Mouse (Mus musculus) liver, embryonic 16.5 days (tissue): ENCODE measurements around the gene Ffar3. TPM values are rescaled to one million over a fixed set of nuclear protein-coding genes. Genes with fewer than 3 reads are reported as not detected.

ENCODE experiments used
- ATAC-seq: fragments of 200-750 bp; cut with Nextera tagmentation; 2 replicates; pipeline ENCODE4 v1.8.0; 2017; ENCODE audit warnings: low read depth, mild to moderate bottlenecking, moderate number of reproducible peaks, moderate library complexity
- H3K27ac ChIP-seq: fragments of 300-500 bp; sonication (generic); 2 replicates; pipeline ENCODE4 v1.5.1; 2014; ENCODE audit warnings: mild to moderate bottlenecking, low read length
- H3K27me3 ChIP-seq: fragments of 300-500 bp; sonication (generic); 2 replicates; pipeline ENCODE4 v1.6.1; 2014; ENCODE audit warnings: low read depth, low read length, mixed read lengths; ENCODE audit not compliant: control insufficient read depth, insufficient read depth
- H3K36me3 ChIP-seq: fragments of 300-500 bp; sonication (generic); 2 replicates; pipeline ENCODE4 v1.6.1; 2014; ENCODE audit warnings: mild to moderate bottlenecking; ENCODE audit not compliant: control insufficient read depth, insufficient read depth
- H3K4me1 ChIP-seq: fragments of 300-500 bp; sonication (generic); 2 replicates; pipeline ENCODE4 v1.6.1; 2014; ENCODE audit warnings: low read depth, low read length, mixed read lengths; ENCODE audit not compliant: control insufficient read depth
- H3K4me2 ChIP-seq: fragments of 300-500 bp; sonication (generic); 2 replicates; pipeline ENCODE4 v1.6.1; 2014; ENCODE audit warnings: low read depth, low read length, mixed read lengths
- H3K4me3 ChIP-seq: fragments of 300-500 bp; sonication (generic); 2 replicates; pipeline ENCODE4 v1.5.1; 2014; ENCODE audit warnings: low read depth, mild to moderate bottlenecking, low read length
- H3K9ac ChIP-seq: fragments of 300-500 bp; sonication (generic); 2 replicates; pipeline ENCODE4 v1.6.1; 2014; ENCODE audit warnings: low read depth, low read length
- H3K9me3 ChIP-seq: fragments of 300-500 bp; sonication (generic); replicated peaks from 2 replicates; pipeline ENCODE4 v1.6.1; 2016; ENCODE audit warnings: low read length; ENCODE audit not compliant: control insufficient read depth
- WGBS: fragments of 180-500 bp; shearing (Covaris S2); extraction: QIAGEN DNeasy Blood & Tissue Kit; methylation state at CpG from one replicate; pipeline ENCODE4 v1.1.7; 2014; ENCODE audit not compliant: insufficient replicate concordance; 5-methylcytosine and 5-hydroxymethylcytosine counted together
- polyA plus RNA-seq: library from polyadenylated mRNA; unstranded; fragments of >200 nt; fragmentation: Nextera tagmentation; extraction: Ambion mirVana; gene quantifications from 2 replicates; pipeline ENCODE4 v1.2.1, GENCODE M21; 2015

The Ffar3 gene
- polyA plus RNA-seq, 1 experiment from 2014 or later = not detected

GRCm38 (mm10) chr7:30857746-30858145 is 1.8 kb upstream of the Ffar3 start:
- no peak overlapping the region for H3K4me3 ChIP-seq
- H3K4me2 ChIP-seq = no peak overlapping the region
- H3K9ac ChIP-seq = no peak overlapping the region
- no peak for ATAC-seq
- H3K9me3 ChIP-seq = no peaks in the 10 kb centered on the region
- WGBS = 67% methylated on average over 1 of the region's 1 CpGs
- no peak overlapping the region for H3K27ac ChIP-seq
- H3K27me3 ChIP-seq = no peaks in the 10 kb centered on the region
- no peaks in the 10 kb centered on the region for H3K36me3 ChIP-seq
- H3K4me1 ChIP-seq = no peaks in the 10 kb centered on the region

- H3K36me3 ChIP-seq = no peaks in the 10 kb centered on the region
- H3K4me3 ChIP-seq = no peak overlapping the region
- H3K27ac ChIP-seq = no peak overlapping the region
- 63% methylated on average over 1 of the region's 1 CpGs for WGBS
- H3K27me3 ChIP-seq = no peaks in the 10 kb centered on the region
- H3K4me1 ChIP-seq = no peaks in the 10 kb centered on the region
- no peak overlapping the region for H3K4me2 ChIP-seq
- H3K9ac ChIP-seq = no peak overlapping the region
- ATAC-seq = no peak
- H3K9me3 ChIP-seq = no peaks in the 10 kb centered on the region
Observed at GRCm38 (mm10) chr7:30851421-30851820, 4.6 kb downstream of the Ffar3 start.

GRCm38 (mm10) chr7:30847934-30848333 is 8.0 kb downstream of the Ffar3 start:
- ATAC-seq = no peak
- 67% methylated on average over 6 of the region's 6 CpGs for WGBS
- no peak overlapping the region for H3K27ac ChIP-seq

GRCm38 (mm10) chr7:30847386-30847785 is 8.6 kb downstream of the Ffar3 start:
- Histone ChIP-seq H3K9ac (no peak overlapping the region), H3K4me3 (no peak overlapping the region), H3K36me3 (no peaks in the 10 kb centered on the region), H3K4me1 (peaks cover 2% of the 10 kb centered on the region; the same call in 1 of the 2 replicates), H3K27ac (no peak overlapping the region), H3K4me2 (no peak overlapping the region), H3K9me3 (no peaks in the 10 kb centered on the region), H3K27me3 (no peaks in the 10 kb centered on the region)
- 63% methylated on average over 5 of the region's 5 CpGs for WGBS
- ATAC-seq = no peak

More at GRCm38 (mm10) chr7:30847934-30848333, 8.0 kb downstream of the Ffar3 start:
- Histone ChIP-seq H3K36me3 (no peaks in the 10 kb centered on the region), H3K4me2 (no peak overlapping the region), H3K4me3 (no peak overlapping the region), H3K9ac (no peak overlapping the region), H3K27me3 (no peaks in the 10 kb centered on the region), H3K9me3 (no peaks in the 10 kb centered on the region), H3K4me1 (peaks cover 2% of the 10 kb centered on the region; the same call in 1 of the 2 replicates)

- no peak for ATAC-seq
- Histone ChIP-seq H3K9me3 (no peaks in the 10 kb centered on the region), H3K27me3 (no peaks in the 10 kb centered on the region), H3K27ac (no peak overlapping the region), H3K4me2 (no peak overlapping the region), H3K36me3 (no peaks in the 10 kb centered on the region), H3K9ac (no peak overlapping the region), H3K4me1 (peaks cover 6% of the 10 kb centered on the region), H3K4me3 (no peak overlapping the region)
- 42% methylated on average over 2 of the region's 2 CpGs for WGBS
Observed at GRCm38 (mm10) chr7:30846505-30847053, 9.4 kb downstream of the Ffar3 start.

- no peak overlapping the region for H3K27ac ChIP-seq
- H3K9ac ChIP-seq = no peak overlapping the region
- 47% methylated on average over 7 of the region's 7 CpGs for WGBS
- no peak overlapping the region for H3K4me2 ChIP-seq
- H3K36me3 ChIP-seq = no peaks in the 10 kb centered on the region
- ATAC-seq = no peak
- H3K27me3 ChIP-seq = no peaks in the 10 kb centered on the region
- no peak overlapping the region for H3K4me3 ChIP-seq
- peaks cover 6% of the 10 kb centered on the region for H3K4me1 ChIP-seq
- H3K9me3 ChIP-seq = no peaks in the 10 kb centered on the region
Observed at GRCm38 (mm10) chr7:30844676-30845297, 11.2 kb downstream of the Ffar3 start.

- WGBS = 22% methylated on average over 5 of the region's 5 CpGs
- no peak for ATAC-seq
- Histone ChIP-seq H3K9ac (no peak overlapping the region), H3K9me3 (no peaks in the 10 kb centered on the region), H3K4me2 (no peak overlapping the region), H3K36me3 (no peaks in the 10 kb centered on the region), H3K27ac (no peak overlapping the region; the same call in 1 of the 2 replicates), H3K27me3 (no peaks in the 10 kb centered on the region), H3K4me3 (no peak overlapping the region), H3K4me1 (peaks cover 6% of the 10 kb centered on the region)
Observed at GRCm38 (mm10) chr7:30842092-30842491, 13.9 kb downstream of the Ffar3 start.

GRCm38 (mm10) chr7:30841379-30841778 is 14.6 kb downstream of the Ffar3 start:
- Histone ChIP-seq H3K27me3 (no peaks in the 10 kb centered on the region), H3K9ac (no peak overlapping the region), H3K4me3 (no peak overlapping the region), H3K4me1 (peaks cover 6% of the 10 kb centered on the region), H3K27ac (no peak overlapping the region), H3K4me2 (no peak overlapping the region), H3K36me3 (no peaks in the 10 kb centered on the region), H3K9me3 (no peaks in the 10 kb centered on the region)
- WGBS = 61% methylated on average over 4 of the region's 4 CpGs
- ATAC-seq = peak; percentile 11; the same call in 1 of the 2 replicates

- Histone ChIP-seq H3K9ac (no peak overlapping the region), H3K4me1 (peaks cover 6% of the 10 kb centered on the region), H3K4me3 (no peak overlapping the region), H3K9me3 (no peaks in the 10 kb centered on the region), H3K27me3 (no peaks in the 10 kb centered on the region), H3K4me2 (no peak overlapping the region), H3K36me3 (no peaks in the 10 kb centered on the region), H3K27ac (no peak overlapping the region)
- WGBS = 57% methylated on average over 3 of the region's 3 CpGs
- ATAC-seq = no peak
Observed at GRCm38 (mm10) chr7:30840306-30840705, 15.7 kb downstream of the Ffar3 start.
